Mouse (Mus musculus) hindbrain, embryonic 16.5 days (tissue): ENCODE data around the gene Gm49373. TPM values are rescaled to one million over a fixed set of nuclear protein-coding genes. Genes with fewer than 3 reads are reported as not detected.

Experiments
- ATAC-seq: fragments of 200-750 bp; cut with Nextera tagmentation; 2 replicates; pipeline ENCODE4 v1.8.0; 2017; ENCODE audit warnings: moderate TSS enrichment, moderate library complexity
- H3K27ac ChIP-seq: fragments of 300-500 bp; sonication (generic); 2 replicates; pipeline ENCODE4 v1.5.1; 2014; ENCODE audit warnings: low read depth, mild to moderate bottlenecking, control low read depth, low read length, moderate library complexity
- H3K27me3 ChIP-seq: fragments of 300-500 bp; sonication (generic); replicated peaks from 2 replicates; pipeline ENCODE4 v1.6.1; 2014; ENCODE audit warnings: low read length; ENCODE audit not compliant: control insufficient read depth, insufficient read depth
- H3K36me3 ChIP-seq: fragments of 300-500 bp; sonication (generic); 2 replicates; pipeline ENCODE4 v1.6.1; 2014; ENCODE audit warnings: mild to moderate bottlenecking, low read length, moderate library complexity, mixed read lengths; ENCODE audit not compliant: control insufficient read depth, insufficient read depth
- H3K4me1 ChIP-seq: fragments of 300-500 bp; sonication (generic); 2 replicates; pipeline ENCODE4 v1.6.1; 2014; ENCODE audit warnings: low read depth, low read length; ENCODE audit not compliant: control insufficient read depth, insufficient read depth
- H3K4me2 ChIP-seq: fragments of 300-500 bp; sonication (generic); 2 replicates; pipeline ENCODE4 v1.6.1; 2014; ENCODE audit warnings: mild to moderate bottlenecking, low read length, control low read depth, moderate library complexity
- H3K4me3 ChIP-seq: fragments of 300-500 bp; sonication (generic); 2 replicates; pipeline ENCODE4 v1.5.1; 2014; ENCODE audit warnings: mild to moderate bottlenecking, low read length, control low read depth, moderate library complexity
- H3K9ac ChIP-seq: fragments of 300-500 bp; sonication (generic); 2 replicates; pipeline ENCODE4 v1.6.1; 2014; ENCODE audit warnings: low read depth, mild to moderate bottlenecking, control low read depth, low read length, moderate library complexity
- H3K9me3 ChIP-seq: fragments of 300-500 bp; sonication (generic); 2 replicates; pipeline ENCODE4 v1.6.1; 2014; ENCODE audit warnings: mild to moderate bottlenecking, low read length, moderate library complexity; ENCODE audit not compliant: control insufficient read depth
- WGBS: fragments of 180-500 bp; shearing (Covaris S2); extraction: QIAGEN DNeasy Blood & Tissue Kit; methylation state at CpG from one replicate; pipeline ENCODE4 v1.1.7; 2014; 5-methylcytosine and 5-hydroxymethylcytosine counted together
- polyA plus RNA-seq: library from polyadenylated mRNA; unstranded; fragments of >200 nt; fragmentation: Nextera tagmentation; extraction: Ambion mirVana; gene quantifications from 2 replicates; pipeline ENCODE4 v1.2.1, GENCODE M21; 2015

Gene Gm49373
- polyA plus RNA-seq, 1 experiment from 2014 or later = 1.3 TPM

DNA sequence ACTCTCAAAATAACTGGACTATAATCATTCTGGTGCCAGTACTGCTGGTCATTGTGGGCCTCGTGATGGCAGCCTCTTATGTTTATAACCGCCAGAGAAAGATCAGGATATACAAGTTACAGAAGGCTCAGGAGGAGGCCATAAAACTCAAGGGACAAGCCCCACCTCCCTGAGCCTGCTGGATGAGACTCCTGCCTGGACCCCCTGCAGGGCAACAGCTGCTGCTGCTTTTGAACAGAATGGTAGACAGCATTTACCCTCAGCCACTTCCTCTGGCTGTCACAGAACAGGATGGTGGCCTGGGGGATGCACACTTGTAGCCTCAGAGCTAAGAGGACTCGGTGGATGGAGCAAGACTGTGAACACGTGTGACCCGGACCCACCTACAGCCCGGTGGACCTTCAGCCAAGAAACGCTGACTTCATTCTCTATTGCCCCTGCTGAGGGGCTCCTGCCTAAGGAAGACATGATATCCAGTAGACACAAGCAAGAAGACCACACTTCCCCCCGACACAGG is 45.1 kb downstream of the Gm49373 start:
- H3K9ac ChIP-seq = no peak overlapping the region
- WGBS = 54% methylated on average over 8 of the region's 8 CpGs
- peaks cover 26% of the 10 kb centered on the region for H3K4me1 ChIP-seq
- H3K36me3 ChIP-seq = no peaks in the 10 kb centered on the region
- peaks cover 21% of the 10 kb centered on the region for H3K27me3 ChIP-seq
- no peaks in the 10 kb centered on the region for H3K9me3 ChIP-seq
- no peak overlapping the region for H3K4me3 ChIP-seq
- H3K27ac ChIP-seq = no peak overlapping the region
- no peak overlapping the region for H3K4me2 ChIP-seq
- ATAC-seq = no peak

DNA sequence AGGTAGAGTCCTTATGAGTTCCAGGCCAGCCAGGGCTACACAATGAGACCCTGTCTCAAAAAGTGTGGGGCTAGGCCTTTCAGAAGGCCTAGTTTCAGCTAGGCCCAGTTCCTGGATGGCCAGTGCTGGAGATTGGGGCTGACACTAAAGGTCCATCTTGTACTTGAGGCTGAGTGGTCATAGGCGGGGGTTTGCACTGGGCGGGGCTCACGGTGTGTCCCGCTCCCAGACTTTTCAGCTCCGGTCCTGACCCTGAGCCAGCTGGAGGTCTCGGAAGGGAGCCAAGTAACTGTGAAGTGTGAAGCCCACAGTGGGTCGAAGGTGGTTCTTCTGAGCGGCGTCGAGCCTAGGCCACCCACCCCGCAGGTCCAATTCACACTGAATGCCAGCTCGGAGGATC is 46.0 kb downstream of the Gm49373 start:
- H3K27me3 ChIP-seq = peaks cover 19% of the 10 kb centered on the region
- H3K27ac ChIP-seq = no peak overlapping the region
- H3K9ac ChIP-seq = no peak overlapping the region
- H3K4me3 ChIP-seq = no peak overlapping the region
- H3K4me2 ChIP-seq = no peak overlapping the region
- no peaks in the 10 kb centered on the region for H3K36me3 ChIP-seq
- peaks cover 20% of the 10 kb centered on the region for H3K4me1 ChIP-seq
- no peak for ATAC-seq
- H3K9me3 ChIP-seq = no peaks in the 10 kb centered on the region
- WGBS = 80% methylated on average over 12 of the region's 12 CpGs

DNA sequence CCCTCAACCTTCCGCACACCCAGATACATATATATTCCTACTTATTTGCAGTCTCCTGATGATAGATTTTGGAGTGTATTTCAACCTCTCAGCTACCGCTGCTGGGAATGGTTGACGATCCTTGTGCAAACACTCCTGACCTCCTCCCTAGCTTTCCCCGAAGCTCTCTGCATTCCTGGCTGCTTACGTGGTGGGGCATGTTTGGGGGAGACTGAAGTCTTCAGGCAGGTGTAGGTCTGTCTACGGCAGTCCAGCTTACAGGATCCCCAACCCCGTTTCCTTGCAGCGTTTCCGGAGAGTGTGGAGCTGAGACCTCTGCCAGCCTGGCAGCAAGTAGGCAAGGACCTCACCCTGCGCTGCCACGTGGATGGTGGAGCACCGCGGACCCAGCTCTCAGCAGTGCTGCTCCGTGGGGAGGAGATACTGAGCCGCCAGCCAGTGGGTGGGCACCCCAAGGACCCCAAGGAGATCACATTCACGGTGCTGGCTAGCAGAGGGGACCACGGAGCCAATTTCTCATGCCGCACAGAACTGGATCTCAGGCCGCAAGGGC is 47.6 kb downstream of the Gm49373 start:
- Histone ChIP-seq H3K9me3 (no peaks in the 10 kb centered on the region), H3K4me2 (no peak overlapping the region), H3K9ac (no peak overlapping the region), H3K27ac (no peak overlapping the region), H3K36me3 (no peaks in the 10 kb centered on the region), H3K4me3 (no peak overlapping the region), H3K4me1 (peaks cover 11% of the 10 kb centered on the region), H3K27me3 (peaks cover 18% of the 10 kb centered on the region)
- no peak for ATAC-seq
- 70% methylated on average over 19 of the region's 19 CpGs for WGBS

DNA sequence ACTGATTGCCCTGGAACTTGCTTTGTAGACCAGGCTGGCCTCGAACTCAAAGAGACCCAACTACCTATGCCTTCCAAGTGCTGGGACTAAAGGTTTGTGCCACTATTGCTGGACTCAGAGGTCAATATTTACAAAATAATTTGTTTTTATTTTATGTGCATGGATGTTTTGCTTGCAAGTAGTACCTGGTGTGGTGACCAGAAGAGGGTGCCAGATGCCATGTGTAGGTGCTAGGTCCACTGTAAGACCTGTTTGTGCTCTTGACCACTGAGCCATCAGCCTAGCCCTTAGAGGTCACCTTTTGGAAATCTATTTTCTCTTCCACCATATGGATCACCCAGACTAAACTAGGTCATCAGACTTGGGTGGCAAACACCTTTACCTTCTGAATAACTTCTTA is 50.2 kb downstream of the Gm49373 start:
- Histone ChIP-seq H3K9me3 (no peaks in the 10 kb centered on the region), H3K4me3 (no peak overlapping the region), H3K27me3 (peaks cover 9% of the 10 kb centered on the region), H3K4me1 (no peaks in the 10 kb centered on the region), H3K4me2 (no peak overlapping the region), H3K9ac (no peak overlapping the region), H3K36me3 (no peaks in the 10 kb centered on the region), H3K27ac (no peak overlapping the region)
- WGBS = 63% methylated on average over 1 of the region's 1 CpGs
- ATAC-seq = no peak

DNA sequence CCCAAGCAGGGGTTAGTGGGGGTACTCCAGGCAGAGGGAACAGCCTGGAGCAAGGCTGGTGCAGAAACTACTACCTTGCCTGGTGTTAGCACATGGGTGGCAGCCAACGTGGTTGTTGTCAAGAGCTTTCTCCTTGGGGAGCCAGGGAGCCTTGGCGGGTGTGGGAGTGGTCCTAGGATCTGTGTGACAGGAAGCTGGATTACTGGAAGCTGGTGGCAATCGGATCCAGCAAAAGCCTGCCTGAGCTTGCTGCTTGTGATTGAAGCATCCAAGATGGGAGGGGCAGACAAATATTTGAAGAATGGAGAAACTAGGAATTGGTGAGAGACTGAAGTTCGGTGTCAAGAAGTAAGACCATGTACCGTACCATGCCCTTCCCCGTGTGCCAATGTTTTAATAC is 50.6 kb downstream of the Gm49373 start:
- 68% methylated on average over 6 of the region's 6 CpGs for WGBS
- H3K27me3 ChIP-seq = peaks cover 14% of the 10 kb centered on the region

DNA sequence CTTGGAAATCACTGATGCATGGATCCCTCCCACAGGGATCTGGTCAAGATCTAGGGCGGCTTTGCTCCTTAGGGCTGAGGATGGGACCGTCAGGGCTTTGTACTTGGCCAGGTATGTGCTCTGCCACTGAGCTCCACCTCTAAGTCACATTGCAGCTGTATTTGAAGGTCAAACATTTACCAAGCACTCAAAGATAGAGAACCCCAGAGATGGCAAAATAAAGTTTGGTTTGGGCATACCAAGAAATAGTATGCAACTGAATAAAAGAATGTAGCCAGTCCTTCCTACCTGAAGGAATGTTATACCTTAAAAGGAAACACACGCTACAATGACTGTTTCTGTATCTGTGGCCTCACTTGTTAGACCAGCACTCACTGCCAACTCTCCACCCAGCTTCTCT is 51.5 kb downstream of the Gm49373 start:
- Histone ChIP-seq H3K4me1 (no peaks in the 10 kb centered on the region), H3K9ac (no peak overlapping the region), H3K36me3 (no peaks in the 10 kb centered on the region), H3K4me2 (no peak overlapping the region), H3K4me3 (no peak overlapping the region), H3K27me3 (peaks cover 21% of the 10 kb centered on the region), H3K27ac (no peak overlapping the region), H3K9me3 (no peaks in the 10 kb centered on the region)
- 91% methylated on average over 3 of the region's 3 CpGs for WGBS
- ATAC-seq = no peak

More for the DNA sequence above, 50.6 kb downstream of the Gm49373 start:
- Histone ChIP-seq H3K9me3 (no peaks in the 10 kb centered on the region), H3K27ac (no peak overlapping the region), H3K4me2 (no peak overlapping the region), H3K4me3 (no peak overlapping the region), H3K36me3 (no peaks in the 10 kb centered on the region), H3K4me1 (no peaks in the 10 kb centered on the region), H3K9ac (no peak overlapping the region)
- no peak for ATAC-seq

DNA sequence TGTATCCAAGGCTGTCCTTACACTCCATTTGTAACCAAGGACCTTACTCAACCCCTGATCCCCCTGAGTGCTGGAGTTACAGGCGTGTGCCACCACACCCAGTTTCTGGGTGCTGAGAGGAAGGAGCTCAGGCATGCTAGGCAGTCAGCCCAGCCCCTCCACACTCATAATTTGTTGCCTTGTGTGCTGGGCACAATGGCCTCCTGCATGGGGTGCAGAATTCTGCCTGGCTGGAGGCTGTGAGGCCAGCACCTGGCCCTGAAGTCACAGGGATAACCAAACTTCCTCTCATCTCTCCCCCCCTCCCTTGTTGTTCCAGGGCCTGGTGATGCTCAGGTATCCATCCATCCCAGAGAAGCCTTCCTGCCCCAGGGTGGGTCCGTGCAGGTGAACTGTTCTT is 54.3 kb downstream of the Gm49373 start:
- H3K27ac ChIP-seq = no peak overlapping the region
- no peak overlapping the region for H3K9ac ChIP-seq
- no peaks in the 10 kb centered on the region for H3K9me3 ChIP-seq
- H3K4me3 ChIP-seq = no peak overlapping the region
- H3K36me3 ChIP-seq = no peaks in the 10 kb centered on the region
- ATAC-seq = no peak
- H3K4me1 ChIP-seq = no peaks in the 10 kb centered on the region
- no peak overlapping the region for H3K4me2 ChIP-seq
- WGBS = 86% methylated on average over 2 of the region's 2 CpGs
- peaks cover 39% of the 10 kb centered on the region for H3K27me3 ChIP-seq

DNA sequence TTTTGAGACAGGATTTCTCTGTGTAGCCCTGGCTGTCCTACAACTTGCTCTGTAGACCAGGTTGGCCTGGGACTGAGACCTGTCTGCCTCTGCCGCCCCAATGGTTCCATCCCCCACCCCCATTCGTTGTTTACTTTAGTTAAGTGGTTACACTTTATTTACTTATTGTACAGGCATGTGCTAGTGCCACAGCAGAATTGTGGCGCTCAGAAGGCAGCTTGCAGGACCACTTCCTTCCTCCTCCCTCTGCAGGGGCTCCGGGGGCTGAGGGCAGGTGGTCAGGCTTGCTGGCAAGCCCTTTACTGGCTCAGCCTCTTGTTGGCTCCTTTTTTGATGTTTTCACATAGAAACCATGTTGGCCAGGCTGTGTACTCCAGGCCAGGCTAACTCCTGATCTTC is 55.7 kb downstream of the Gm49373 start:
- Histone ChIP-seq H3K9me3 (no peaks in the 10 kb centered on the region), H3K27ac (no peak overlapping the region), H3K4me2 (no peak overlapping the region), H3K27me3 (peaks cover 39% of the 10 kb centered on the region), H3K9ac (no peak overlapping the region), H3K4me1 (no peaks in the 10 kb centered on the region), H3K4me3 (no peak overlapping the region), H3K36me3 (no peaks in the 10 kb centered on the region)
- WGBS = 33% methylated on average over 4 of the region's 4 CpGs
- ATAC-seq = no peak

DNA sequence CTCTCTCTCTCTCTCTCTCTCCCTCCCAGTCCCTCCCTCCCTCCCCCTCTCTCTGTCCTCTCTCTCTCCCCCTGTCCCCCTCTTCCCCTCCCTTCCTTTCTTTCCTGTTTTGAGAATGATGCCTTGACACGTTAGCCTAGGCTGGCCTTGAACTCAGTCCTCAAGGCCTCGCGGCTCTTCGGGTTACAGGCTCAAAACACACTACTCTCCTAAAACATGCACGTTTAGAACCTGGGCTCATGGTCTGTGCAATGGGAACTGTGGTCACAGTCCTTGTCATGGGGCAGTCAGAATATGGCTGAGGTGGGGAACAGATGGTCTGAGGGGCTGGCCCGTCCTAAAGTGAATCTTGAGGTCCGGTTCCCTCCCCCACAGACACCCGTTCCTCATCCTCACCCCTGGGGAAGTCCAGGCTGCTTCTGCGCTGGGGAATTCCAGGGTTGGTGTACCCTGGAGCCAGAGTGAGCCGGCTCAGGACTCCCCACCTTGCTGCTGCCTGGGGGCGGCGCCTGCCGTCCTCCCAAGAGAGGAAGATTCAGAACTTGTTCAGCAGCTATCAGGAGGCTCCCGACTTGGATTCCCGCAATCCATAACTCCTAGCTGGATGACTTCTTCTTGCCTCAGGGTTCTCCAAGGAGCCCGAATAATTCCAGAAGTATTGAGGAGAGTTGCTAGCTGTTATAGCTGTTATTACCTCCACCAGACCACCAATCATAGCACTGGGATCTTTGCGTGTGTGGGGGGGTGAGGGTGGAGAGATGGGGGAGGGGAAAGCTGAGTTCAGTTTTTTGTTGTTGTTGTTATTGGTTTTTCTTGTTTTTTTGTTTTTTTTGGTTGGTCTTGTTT is 56.3 kb downstream of the Gm49373 start:
- H3K27ac ChIP-seq = no peak overlapping the region
- H3K4me3 ChIP-seq = peak overlapping the region; percentile 19; the same call in 1 of the 2 replicates
- H3K4me1 ChIP-seq = no peaks in the 10 kb centered on the region
- H3K27me3 ChIP-seq = peaks cover 39% of the 10 kb centered on the region
- no peaks in the 10 kb centered on the region for H3K36me3 ChIP-seq
- H3K9me3 ChIP-seq = no peaks in the 10 kb centered on the region
- WGBS = 5% methylated on average over 17 of the region's 17 CpGs
- no peak overlapping the region for H3K9ac ChIP-seq
- H3K4me2 ChIP-seq = peak overlapping the region; percentile 10; the same call in 1 of the 2 replicates
- no peak for ATAC-seq
